ENCODE assay signal across 31 mouse cellular contexts in genomic region chr9:28572136-28572774, GRCm38 (mm10).
DNase-seq lines count a peak whose midpoint lies in the region; ATAC-seq and TF ChIP-seq lines count a peak whose summit lies in the region.
"Had no signal": no experiment of that assay in that cellular context is flagged by ENCODE, and none has a peak within 500 bp of the region (broad histone marks: within the 10 kb centered on the region; RNA-seq: fewer than 3 reads in every experiment).

No protein-coding gene starts in this region.

- TF ChIP-seq POLR2A in brain, embryonic 14.5 days (IDR thresholded peaks at IDR 0.05; ENCODE audit: borderline replicate concordance, extremely low read depth, insufficient read depth, insufficient read length, poor library complexity, severe bottlenecking) = no peak

- H3K4me1 ChIP-seq in hindbrain, embryonic 16.5 days (ENCODE audit: control insufficient read depth, insufficient read depth, low read depth, low read length) = peaks cover 11% of the 10 kb centered on the region
- peaks cover 20% of the 10 kb centered on the region; the same call in 1 of the 2 replicates for H3K4me1 ChIP-seq in hindbrain, embryonic 14.5 days (replicated peaks; ENCODE audit: control insufficient read depth, insufficient read depth, low read length)
- H3K4me1 ChIP-seq in midbrain, embryonic 11.5 days (ENCODE audit: control insufficient read depth, insufficient read depth, low read length) = 0 out of 2 replicates have a peak, but pooled peaks cover 2% of the 10 kb centered on the region
- H3K4me1 ChIP-seq in midbrain, embryonic 10.5 days = no peaks in the 10 kb centered on the region
- H3K4me1 ChIP-seq: liver, embryonic 15.5 days had no signal

- no peaks in the 10 kb centered on the region for H3K9me3 ChIP-seq in hindbrain, embryonic 16.5 days (ENCODE audit: control insufficient read depth, low read length)
- H3K9me3 ChIP-seq in hindbrain, embryonic 14.5 days (ENCODE audit: control insufficient read depth, low read length) = no peaks in the 10 kb centered on the region
- H3K9me3 ChIP-seq in midbrain, embryonic 11.5 days (ENCODE audit: control insufficient read depth, low read length) = no peaks in the 10 kb centered on the region
- H3K9me3 ChIP-seq in midbrain, embryonic 10.5 days (replicated peaks) = no peaks in the 10 kb centered on the region
- H3K9me3 ChIP-seq: embryonic facial prominence, embryonic 12.5 days; forebrain, embryonic 10.5 days; forebrain, embryonic 15.5 days; hindbrain, embryonic 12.5 days; limb, embryonic 12.5 days; liver, embryonic 15.5 days; midbrain, embryonic 13.5 days; neural tube, embryonic 12.5 days had no signal

- H3K27me3 ChIP-seq in hindbrain, embryonic 16.5 days (replicated peaks; ENCODE audit: control insufficient read depth, insufficient read depth, low read length) = no peaks in the 10 kb centered on the region
- H3K27me3 ChIP-seq in hindbrain, embryonic 14.5 days (ENCODE audit: control insufficient read depth, insufficient read depth, low read length) = no peaks in the 10 kb centered on the region
- H3K27me3 ChIP-seq in midbrain, embryonic 11.5 days (ENCODE audit: control insufficient read depth, insufficient read depth, low read length) = no peaks in the 10 kb centered on the region
- H3K27me3 ChIP-seq in midbrain, embryonic 10.5 days (ENCODE audit: low read depth, poor library complexity, severe bottlenecking) = no peaks in the 10 kb centered on the region
- H3K27me3 ChIP-seq: embryonic facial prominence, embryonic 12.5 days; forebrain, embryonic 15.5 days; hindbrain, embryonic 12.5 days; limb, embryonic 12.5 days; liver, embryonic 15.5 days; midbrain, embryonic 13.5 days; neural tube, embryonic 12.5 days; Patski had no signal

- TF ChIP-seq CTCF in brain, embryonic 14.5 days (IDR thresholded peaks at IDR 0.05; ENCODE audit: borderline replicate concordance, extremely low read depth, insufficient read depth, insufficient read length) = no peak

- H3K4me3 ChIP-seq in hindbrain, embryonic 16.5 days (ENCODE audit: low read length) = no peak overlapping the region
- no peak overlapping the region for H3K4me3 ChIP-seq in hindbrain, embryonic 14.5 days (replicated peaks; ENCODE audit: low read length)
- H3K4me3 ChIP-seq in midbrain, embryonic 11.5 days (ENCODE audit: low read depth, low read length) = no peak overlapping the region
- no peak overlapping the region for H3K4me3 ChIP-seq in midbrain, embryonic 10.5 days
- H3K4me3 ChIP-seq: embryonic facial prominence, embryonic 12.5 days; forebrain, embryonic 10.5 days; forebrain, embryonic 15.5 days; gastrocnemius, adult 2 months; hindbrain, embryonic 12.5 days; limb, embryonic 12.5 days; liver, embryonic 15.5 days; midbrain, embryonic 13.5 days; neural tube, embryonic 12.5 days had no signal

- H3K9ac ChIP-seq in hindbrain, embryonic 16.5 days (ENCODE audit: low read depth, low read length) = no peak overlapping the region
- no peak overlapping the region for H3K9ac ChIP-seq in hindbrain, embryonic 14.5 days
- H3K9ac ChIP-seq in midbrain, embryonic 11.5 days (ENCODE audit: low read length) = no peak overlapping the region
- H3K9ac ChIP-seq: embryonic facial prominence, embryonic 12.5 days; forebrain, embryonic 15.5 days; hindbrain, embryonic 12.5 days; limb, embryonic 12.5 days; liver, embryonic 15.5 days; lung, embryonic 14.5 days; midbrain, embryonic 13.5 days; neural tube, embryonic 12.5 days had no signal

- 0 out of 2 replicates have a peak, but pooled peaks have one; percentile 50 for ATAC-seq in hindbrain, embryonic 16.5 days
- ATAC-seq in hindbrain, embryonic 14.5 days (ENCODE audit: low FRiP score) = no peak
- ATAC-seq in midbrain, embryonic 11.5 days (ENCODE audit: low FRiP score) = no peak
- ATAC-seq: forebrain, embryonic 15.5 days; midbrain, embryonic 13.5 days; Patski had no signal

- H3K4me2 ChIP-seq in hindbrain, embryonic 16.5 days (ENCODE audit: low read length) = no peak overlapping the region
- no peak overlapping the region for H3K4me2 ChIP-seq in hindbrain, embryonic 14.5 days (replicated peaks)
- H3K4me2 ChIP-seq in midbrain, embryonic 11.5 days = no peak overlapping the region
- H3K4me2 ChIP-seq: embryonic facial prominence, embryonic 12.5 days; forebrain, embryonic 15.5 days; heart, embryonic 11.5 days; hindbrain, embryonic 12.5 days; limb, embryonic 12.5 days; liver, embryonic 15.5 days; lung, embryonic 14.5 days; midbrain, embryonic 13.5 days; neural tube, embryonic 12.5 days had no signal

- H3K36me3 ChIP-seq in hindbrain, embryonic 16.5 days (ENCODE audit: control insufficient read depth, insufficient read depth, low read length) = no peaks in the 10 kb centered on the region
- no peaks in the 10 kb centered on the region for H3K36me3 ChIP-seq in hindbrain, embryonic 14.5 days (replicated peaks; ENCODE audit: control insufficient read depth, insufficient read depth)
- H3K36me3 ChIP-seq in midbrain, embryonic 11.5 days (ENCODE audit: control insufficient read depth, insufficient read depth, low read length) = no peaks in the 10 kb centered on the region
- H3K36me3 ChIP-seq in midbrain, embryonic 10.5 days = no peaks in the 10 kb centered on the region
- H3K36me3 ChIP-seq: embryonic facial prominence, embryonic 12.5 days; forebrain, embryonic 10.5 days; forebrain, embryonic 15.5 days; hindbrain, embryonic 12.5 days; limb, embryonic 12.5 days; liver, embryonic 15.5 days; midbrain, embryonic 13.5 days; neural tube, embryonic 12.5 days had no signal

- WGBS in hindbrain, embryonic 16.5 days = 62% methylated on average over 9 of the region's 9 CpGs
- 68% methylated on average over 9 of the region's 9 CpGs for WGBS in hindbrain, embryonic 14.5 days
- 90% methylated on average over 9 of the region's 9 CpGs for WGBS in midbrain, embryonic 11.5 days
- WGBS in midbrain, embryonic 10.5 days = 90% methylated on average over 9 of the region's 9 CpGs

- no peak overlapping the region for H3K27ac ChIP-seq in hindbrain, embryonic 16.5 days (ENCODE audit: low read depth, low read length)
- no peak overlapping the region for H3K27ac ChIP-seq in hindbrain, embryonic 14.5 days
- H3K27ac ChIP-seq in midbrain, embryonic 11.5 days (ENCODE audit: low read depth, low read length) = no peak overlapping the region
- H3K27ac ChIP-seq in midbrain, embryonic 10.5 days (replicated peaks) = no peak overlapping the region
- H3K27ac ChIP-seq: embryonic facial prominence, embryonic 12.5 days; forebrain, embryonic 10.5 days; forebrain, embryonic 15.5 days; gastrocnemius, adult 2 months; hindbrain, embryonic 12.5 days; limb, embryonic 12.5 days; liver, embryonic 15.5 days; midbrain, embryonic 13.5 days; neural tube, embryonic 12.5 days had no signal

- DNase-seq in hindbrain, embryonic 14.5 days (ENCODE audit: low spot score) = no peak
- DNase-seq in midbrain, embryonic 11.5 days (ENCODE audit: low spot score, missing footprints) = peak; percentile 44
- DNase-seq in midbrain, embryonic 10.5 days (ENCODE audit: low spot score) = no peak
- peak; percentile 21 for DNase-seq in brain, embryonic 14.5 days (ENCODE audit: low read depth)
- DNase-seq in mesoderm, embryonic 11.5 days (ENCODE audit: low read depth, low spot score) = peak; percentile 35
- DNase-seq in kidney, adult 9 months = no peak
- DNase-seq in spleen, postnatal 14 days (ENCODE audit: low spot score in 2 of 2) = no peak
- DNase-seq: adrenal gland, postnatal 25 days; cerebellum, adult 2 months; cerebellum, postnatal 14 days; gastrocnemius, adult 2 months; gastrocnemius, postnatal 36 days; heart, adult 18-20 months; heart, postnatal 36 days; kidney, postnatal 14 days; layer of hippocampus, adult 9-11 months; lung, embryonic 14.5 days; right cerebral cortex, postnatal 4 days; thymus, adult 2 months; thymus, postnatal 36 days had no signal

Comparison
In these comparisons a context has a peak if more than half of its experiments do, and no peak if none do; other contexts are left out.
1. DNase-seq: peak in midbrain, embryonic 11.5 days (single experiment), brain, embryonic 14.5 days (single experiment) and mesoderm, embryonic 11.5 days (single experiment); none in hindbrain, embryonic 14.5 days (single experiment), midbrain, embryonic 10.5 days (single experiment), kidney, adult 9 months (single experiment) and spleen, postnatal 14 days (0 of 2).